Mouse (Mus musculus) heart, adult 2 months (tissue): Measurements from ENCODE around the gene Sema3a. TPM values are rescaled to one million over a fixed set of nuclear protein-coding genes. Genes with fewer than 3 reads are reported as not detected.

Experiments used
- DNase-seq, 2 experiments: peaks; one replicate each; pipeline ENCODE4 v3.0.0; 2021
- H3K27ac ChIP-seq: fragments of 200-600 bp; 2 replicates; pipeline ENCODE4 v1.8.1; 2022
- H3K27me3 ChIP-seq: fragments of 200-500 bp; 2 replicates; pipeline ENCODE4 v1.6.1; 2012; ENCODE audit warnings: mild to moderate bottlenecking, low read length, inconsistent platforms, mixed read lengths; ENCODE audit not compliant: control insufficient read depth, insufficient read depth
- H3K36me3 ChIP-seq: fragments of 200-500 bp; 2 replicates; pipeline ENCODE4 v1.6.1; 2012; ENCODE audit warnings: low read length, inconsistent platforms; ENCODE audit not compliant: control insufficient read depth, insufficient read depth
- H3K4me1 ChIP-seq: fragments of 200-500 bp; 2 replicates; pipeline ENCODE4 v1.6.1; 2011; ENCODE audit warnings: low read length; ENCODE audit not compliant: control insufficient read depth, insufficient read depth
- H3K4me3 ChIP-seq: fragments of 200-600 bp; 2 replicates; pipeline ENCODE4 v1.8.1; 2022
- H3K79me2 ChIP-seq: fragments of 200-500 bp; replicated peaks from 2 replicates; pipeline ENCODE4 v1.6.1; 2012; ENCODE audit warnings: mild to moderate bottlenecking, inconsistent platforms, low read length, moderate library complexity, mixed read lengths; ENCODE audit not compliant: control insufficient read depth, insufficient read depth
- H3K9ac ChIP-seq: fragments of 200-500 bp; 2 replicates; pipeline ENCODE4 v1.6.1; 2012; ENCODE audit warnings: low read depth, mild to moderate bottlenecking, control low read depth, inconsistent platforms, low read length, mixed read lengths
- CTCF ChIP-seq: fragments of 200-600 bp; IDR thresholded peaks from 2 replicates; pipeline ENCODE4 v1.8.1; 2022; ENCODE audit warnings: antibody characterized with exemption, mild to moderate bottlenecking, moderate library complexity
- EP300 ChIP-seq: fragments of 200-500 bp; IDR thresholded peaks from 2 replicates; pipeline ENCODE4 v1.6.1; 2011; ENCODE audit warnings: low read depth, low read length, control low read depth; ENCODE audit not compliant: insufficient read depth
- POLR2A ChIP-seq: fragments of 200-500 bp; IDR thresholded peaks from 2 replicates; pipeline ENCODE4 v1.6.1; 2011; ENCODE audit warnings: mild to moderate bottlenecking, low read depth, low read length, control low read depth; ENCODE audit not compliant: insufficient read depth
- WGBS: fragments of 180-500 bp; shearing (Covaris S2); methylation state at CpG from one replicate; pipeline ENCODE4 v1.1.7; 2018; 5-methylcytosine and 5-hydroxymethylcytosine counted together
- intact Hi-C: fragments of 180-260 bp; cut with DNase I; formaldehyde crosslinking; loops from one replicate; pipeline ENCODE4 v1.15.1; 2025
- polyA plus RNA-seq: library from polyadenylated mRNA; depleted of rRNA; stranded (reverse); fragments of >200 nt; gene quantifications from 2 replicates; pipeline ENCODE4 v1.2.3, GENCODE M21; 2012
- total RNA-seq, 2 experiments: library from RNA; stranded (reverse); gene quantifications; 2 replicates each; pipeline ENCODE4 v1.2.3; 2021

Sema3a gene
- total and polyA plus RNA-seq, 3 experiments, result 0.55 to 1.8 (median 1.4) TPM

- Histone ChIP-seq H3K27me3 (no peaks in the 10 kb centered on the region), H3K79me2 (no peaks in the 10 kb centered on the region), H3K4me1 (no peaks in the 10 kb centered on the region), H3K4me3 (no peak overlapping the region), H3K9ac (no peak overlapping the region), H3K36me3 (no peaks in the 10 kb centered on the region), H3K27ac (no peak overlapping the region)
- 39% methylated on average over 4 of the region's 4 CpGs for WGBS
- no peak for DNase-seq
- TF ChIP-seq POLR2A (no peak), EP300 (no peak), CTCF (no peak)
- intact Hi-C loops, result no loop called here
Measured at GRCm38 (mm10) chr5:13358770-13359169, 233.6 kb downstream of the Sema3a start.

GRCm38 (mm10) chr5:13360711-13361110, 235.5 kb downstream of the Sema3a start:
- Histone ChIP-seq H3K9ac (no peak overlapping the region), H3K79me2 (no peaks in the 10 kb centered on the region), H3K27ac (no peak overlapping the region), H3K27me3 (no peaks in the 10 kb centered on the region), H3K4me1 (no peaks in the 10 kb centered on the region), H3K4me3 (no peak overlapping the region), H3K36me3 (no peaks in the 10 kb centered on the region)
- no peak for DNase-seq
- WGBS, result 57% methylated on average over 3 of the region's 3 CpGs
- TF ChIP-seq CTCF, result no peak
- TF ChIP-seq POLR2A, result no peak
- intact Hi-C loops, result no loop called here

- no peak overlapping the region for H3K4me3 ChIP-seq
- TF ChIP-seq POLR2A (no peak), EP300 (no peak), CTCF (no peak)
- no peaks in the 10 kb centered on the region for H3K79me2 ChIP-seq
- no peaks in the 10 kb centered on the region for H3K36me3 ChIP-seq
- no peaks in the 10 kb centered on the region for H3K27me3 ChIP-seq
- no peaks in the 10 kb centered on the region for H3K4me1 ChIP-seq
- H3K27ac ChIP-seq, result no peak overlapping the region
- intact Hi-C loops, result no loop called here
- no peak for DNase-seq
- 49% methylated on average over 2 of the region's 2 CpGs for WGBS
- no peak overlapping the region for H3K9ac ChIP-seq
Measured at GRCm38 (mm10) chr5:13365108-13365507, 239.9 kb downstream of the Sema3a start.

GRCm38 (mm10) chr5:13379223-13379622, 254.0 kb downstream of the Sema3a start:
- Histone ChIP-seq H3K36me3 (no peaks in the 10 kb centered on the region), H3K79me2 (no peaks in the 10 kb centered on the region), H3K27ac (no peak overlapping the region), H3K9ac (no peak overlapping the region), H3K4me3 (no peak overlapping the region), H3K4me1 (no peaks in the 10 kb centered on the region), H3K27me3 (no peaks in the 10 kb centered on the region)
- 74% methylated on average over 4 of the region's 4 CpGs for WGBS
- intact Hi-C loops, result no loop called here
- DNase-seq, result no peak
- TF ChIP-seq EP300 (no peak), POLR2A (no peak), CTCF (no peak)

- Histone ChIP-seq H3K79me2 (no peaks in the 10 kb centered on the region), H3K27ac (no peak overlapping the region), H3K36me3 (no peaks in the 10 kb centered on the region), H3K27me3 (no peaks in the 10 kb centered on the region), H3K4me3 (no peak overlapping the region), H3K9ac (no peak overlapping the region), H3K4me1 (no peaks in the 10 kb centered on the region)
- intact Hi-C loops, result no loop called here
- WGBS, result 81% methylated on average over 4 of the region's 4 CpGs
- TF ChIP-seq CTCF, result no peak
- no peak for TF ChIP-seq POLR2A
- TF ChIP-seq EP300, result no peak
- DNase-seq, result no peak
Measured at GRCm38 (mm10) chr5:13384047-13384446, 258.8 kb downstream of the Sema3a start.

- no peaks in the 10 kb centered on the region for H3K4me1 ChIP-seq
- no peaks in the 10 kb centered on the region for H3K79me2 ChIP-seq
- H3K27ac ChIP-seq, result no peak overlapping the region
- no peak for DNase-seq
- no peaks in the 10 kb centered on the region for H3K36me3 ChIP-seq
- no peak overlapping the region for H3K9ac ChIP-seq
- intact Hi-C loops, result no loop called here
- TF ChIP-seq EP300 (no peak), CTCF (no peak), POLR2A (no peak)
- H3K4me3 ChIP-seq, result no peak overlapping the region
- H3K27me3 ChIP-seq, result no peaks in the 10 kb centered on the region
- WGBS, result 74% methylated on average over 4 of the region's 4 CpGs
Measured at GRCm38 (mm10) chr5:13384714-13385113, 259.5 kb downstream of the Sema3a start.

GRCm38 (mm10) chr5:13386603-13387002, 261.4 kb downstream of the Sema3a start:
- DNase-seq, result no peak
- Histone ChIP-seq H3K27ac (no peak overlapping the region), H3K27me3 (no peaks in the 10 kb centered on the region), H3K4me3 (no peak overlapping the region), H3K36me3 (no peaks in the 10 kb centered on the region), H3K79me2 (no peaks in the 10 kb centered on the region), H3K9ac (no peak overlapping the region), H3K4me1 (no peaks in the 10 kb centered on the region)
- intact Hi-C loops, result no loop called here
- 89% methylated on average over 3 of the region's 3 CpGs for WGBS
- no peak for TF ChIP-seq CTCF
- no peak for TF ChIP-seq EP300
- no peak for TF ChIP-seq POLR2A
